Mouse (Mus musculus): ENCODE measurements around the gene Ndufs2. TPM values are rescaled to one million over a fixed set of nuclear protein-coding genes. Genes with fewer than 3 reads are reported as not detected.

Gene Ndufs2
- total RNA-seq (2021): 100 to 1,000 TPM; 804 to 821 TPM
- long read RNA-seq, experiment 1, transcript Ndufs2-201 (13 exons, 1,623 nt): major isoform, 536 of 626 reads
- long read RNA-seq, experiment 1, partial matches to known transcripts: 55 of 626 reads
- long read RNA-seq, experiment 1, other reads (novel, unspliced or antisense): 35 of 626 reads
- long read RNA-seq, experiment 2, transcript Ndufs2-201 (13 exons, 1,623 nt): major isoform, 439 of 530 reads
- long read RNA-seq, experiment 2, partial matches to known transcripts: 31 of 530 reads
- long read RNA-seq, experiment 2, other reads (novel, unspliced or antisense): 56 of 530 reads

DNA sequence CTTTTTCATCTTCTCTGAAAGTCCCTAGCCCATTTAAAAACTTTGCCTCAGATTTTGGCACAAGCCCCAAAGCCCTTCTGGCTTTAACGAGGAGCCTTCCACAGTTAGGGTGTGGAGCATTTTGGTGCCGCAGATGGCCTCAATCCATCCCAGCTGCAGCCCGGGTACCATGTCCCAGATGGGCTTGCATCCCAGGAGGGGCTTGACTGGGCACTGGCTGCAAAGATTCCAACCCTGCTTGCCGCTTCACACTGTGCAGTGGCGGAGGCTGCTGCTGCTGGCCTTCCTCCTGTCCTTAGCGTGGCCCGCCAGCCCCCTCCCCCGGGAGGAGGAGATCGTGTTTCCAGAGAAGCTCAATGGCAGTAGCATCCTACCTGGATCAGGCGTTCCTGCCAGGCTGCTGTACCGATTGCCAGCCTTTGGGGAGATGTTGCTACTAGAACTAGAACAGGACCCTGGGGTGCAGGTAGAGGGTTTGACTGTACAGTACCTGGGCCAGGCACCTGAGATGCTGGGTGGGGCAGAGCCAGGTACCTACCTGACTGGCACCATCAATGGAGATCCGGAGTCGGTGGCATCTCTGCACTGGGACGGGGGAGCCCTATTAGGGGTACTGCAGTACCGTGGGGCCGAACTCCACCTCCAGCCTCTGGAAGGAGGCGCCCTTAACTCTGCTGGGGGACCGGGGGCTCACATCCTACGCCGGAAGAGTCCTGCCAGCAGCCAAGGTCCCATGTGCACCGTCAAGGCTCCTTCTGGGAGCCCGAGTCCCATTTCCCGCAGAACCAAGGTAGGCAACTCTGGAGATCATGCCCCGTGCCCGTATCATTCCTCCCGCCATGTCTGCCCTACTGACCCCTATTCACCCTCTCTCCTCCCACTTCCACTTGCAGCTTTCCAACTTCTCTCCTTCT is at the start of gene Ndufs2:
Gene Ndufs2 (minus strand): TSS at position 709 of the 914 bp plus-strand sequence.
- no peak for DNase-seq (ENCODE audit: low spot score)

DNA sequence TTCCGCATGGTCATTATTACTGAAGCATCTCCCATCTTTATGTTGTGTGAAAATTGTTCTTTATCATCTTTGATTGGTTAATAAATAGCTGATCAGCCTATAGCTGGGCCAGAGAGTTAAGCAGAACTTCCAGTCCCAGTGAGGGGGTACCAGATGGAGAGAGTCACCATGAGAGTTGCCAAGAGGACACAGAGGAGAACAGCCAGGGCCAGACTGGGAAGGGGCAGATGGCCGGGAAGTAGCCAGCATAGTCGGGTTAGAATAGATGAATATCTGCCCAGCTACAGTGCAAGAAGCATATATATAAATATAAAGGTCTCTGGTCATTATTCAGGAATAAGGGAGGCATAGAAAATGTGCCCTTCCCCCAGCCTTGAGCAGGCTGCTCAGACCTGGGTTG is 47.0 kb upstream of the Ndufs2 start:
- no peak for DNase-seq (ENCODE audit: low spot score)

DNA sequence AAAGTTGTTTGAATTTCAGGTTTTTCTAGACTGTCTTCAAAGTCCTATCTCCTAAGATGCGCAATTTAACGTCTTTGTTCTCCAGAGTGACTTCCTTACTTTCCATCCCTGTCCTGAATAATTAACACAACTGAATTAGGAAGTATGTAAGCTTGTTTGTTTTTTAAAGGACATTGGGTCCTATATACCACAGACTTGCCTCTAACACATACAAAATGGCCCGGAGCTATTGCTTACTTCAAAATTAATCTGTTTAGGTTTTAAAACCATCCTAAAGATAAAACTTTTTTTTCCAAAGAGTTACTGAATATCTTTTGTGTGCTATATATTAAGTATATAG is 43.8 kb upstream of the Ndufs2 start:
- DNase-seq (ENCODE audit: low spot score): no peak

DNA sequence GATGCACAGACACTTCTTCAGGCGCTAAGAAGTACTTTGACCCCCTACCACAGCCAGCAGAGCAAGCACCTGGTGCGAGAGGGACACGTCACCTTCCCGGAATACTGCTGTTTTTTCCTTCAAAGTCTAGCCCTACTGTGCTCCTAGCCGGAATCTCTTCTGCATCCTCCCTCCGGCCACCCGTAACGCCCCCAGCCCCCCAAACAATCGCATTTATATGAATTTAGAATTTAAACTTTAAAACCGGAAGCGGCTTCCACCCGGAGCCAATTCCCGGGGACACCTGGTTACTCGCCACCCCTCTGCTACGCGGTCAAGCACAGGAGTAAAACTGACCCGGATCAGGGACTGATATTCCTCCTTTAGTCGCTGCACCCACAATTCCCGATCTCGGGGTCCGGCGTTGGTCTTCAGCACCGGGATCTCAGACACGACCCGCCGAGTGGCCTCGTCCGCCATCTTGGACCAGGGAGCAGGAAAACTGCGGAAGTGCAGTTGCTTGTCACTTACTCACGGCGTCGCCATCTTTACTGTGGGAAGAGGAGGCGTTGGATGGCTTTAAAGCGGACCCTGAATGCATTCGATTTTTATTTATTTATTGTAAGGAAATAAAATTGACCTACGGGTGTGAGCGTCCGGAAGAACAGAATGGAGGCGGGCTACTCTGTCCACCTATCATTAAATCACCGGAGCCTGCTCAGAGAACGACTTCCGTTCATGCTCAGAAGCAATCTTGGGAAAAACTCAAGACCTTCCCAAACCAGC is 43.3 kb upstream of the Ndufs2 start, which contains the start of gene Ufc1:
Gene Ufc1 (minus strand): TSS at position 727 of the 765 bp plus-strand sequence.
- peak; percentile 86 for DNase-seq (ENCODE audit: low spot score)

DNA sequence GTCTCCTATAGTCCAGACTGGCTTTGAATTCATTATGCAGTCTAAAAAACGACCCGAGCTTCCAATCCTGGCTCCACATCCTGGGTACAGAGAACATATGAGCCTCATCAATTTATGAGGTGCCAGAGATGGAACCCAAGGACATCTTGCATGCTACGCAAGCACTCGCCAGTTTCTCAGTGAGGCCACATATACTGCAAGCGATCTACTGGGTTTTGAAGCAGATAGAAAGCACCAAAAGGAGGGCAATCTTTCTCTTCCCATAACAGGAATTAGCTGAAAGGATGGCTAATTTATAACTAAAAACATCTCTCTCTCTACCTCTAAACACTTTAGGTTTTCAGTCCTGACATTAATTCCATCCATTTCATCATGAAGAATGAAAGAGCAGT is 42.7 kb upstream of the Ndufs2 start:
- no peak for DNase-seq (ENCODE audit: low spot score)

DNA sequence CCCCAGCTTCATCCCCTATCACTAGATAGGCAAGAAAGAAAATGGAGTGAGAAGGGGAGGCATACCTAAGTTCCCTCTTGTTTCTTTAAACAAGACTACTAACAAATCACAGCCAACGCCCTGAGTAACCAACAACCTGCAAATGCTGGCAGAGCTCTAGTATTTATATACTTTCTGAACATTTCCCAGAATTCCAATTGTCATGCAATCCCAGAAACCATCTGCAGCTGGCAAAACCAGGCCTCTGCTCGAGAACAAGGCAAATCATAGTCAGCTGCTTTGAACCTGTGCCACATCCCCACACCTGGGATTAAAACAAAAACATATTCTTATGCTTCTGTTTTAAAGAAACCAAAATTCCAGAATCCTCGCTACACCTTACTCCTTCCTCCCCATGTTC is 42.2 kb upstream of the Ndufs2 start:
- no peak for DNase-seq (ENCODE audit: low spot score)

DNA sequence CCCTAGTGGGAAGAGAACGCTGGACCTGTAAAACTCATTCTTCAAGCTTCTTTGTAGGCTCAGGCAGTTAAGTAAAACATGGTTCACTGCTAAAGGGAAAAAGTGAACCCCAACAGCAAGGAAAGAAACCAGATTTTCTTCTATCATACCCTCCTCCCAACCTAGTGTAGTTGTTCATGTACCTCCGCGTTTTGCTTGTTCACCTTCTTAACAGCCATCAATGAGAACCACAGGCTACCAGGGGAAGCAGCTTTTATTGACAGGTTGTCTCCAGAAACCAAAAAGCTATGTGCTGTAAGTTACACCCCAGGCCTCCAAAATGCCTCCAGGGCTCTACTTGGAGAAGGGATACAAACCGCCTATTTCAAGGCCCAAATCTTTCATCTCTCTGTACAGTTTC is 37.1 kb upstream of the Ndufs2 start:
- DNase-seq (ENCODE audit: low spot score): no peak

DNA sequence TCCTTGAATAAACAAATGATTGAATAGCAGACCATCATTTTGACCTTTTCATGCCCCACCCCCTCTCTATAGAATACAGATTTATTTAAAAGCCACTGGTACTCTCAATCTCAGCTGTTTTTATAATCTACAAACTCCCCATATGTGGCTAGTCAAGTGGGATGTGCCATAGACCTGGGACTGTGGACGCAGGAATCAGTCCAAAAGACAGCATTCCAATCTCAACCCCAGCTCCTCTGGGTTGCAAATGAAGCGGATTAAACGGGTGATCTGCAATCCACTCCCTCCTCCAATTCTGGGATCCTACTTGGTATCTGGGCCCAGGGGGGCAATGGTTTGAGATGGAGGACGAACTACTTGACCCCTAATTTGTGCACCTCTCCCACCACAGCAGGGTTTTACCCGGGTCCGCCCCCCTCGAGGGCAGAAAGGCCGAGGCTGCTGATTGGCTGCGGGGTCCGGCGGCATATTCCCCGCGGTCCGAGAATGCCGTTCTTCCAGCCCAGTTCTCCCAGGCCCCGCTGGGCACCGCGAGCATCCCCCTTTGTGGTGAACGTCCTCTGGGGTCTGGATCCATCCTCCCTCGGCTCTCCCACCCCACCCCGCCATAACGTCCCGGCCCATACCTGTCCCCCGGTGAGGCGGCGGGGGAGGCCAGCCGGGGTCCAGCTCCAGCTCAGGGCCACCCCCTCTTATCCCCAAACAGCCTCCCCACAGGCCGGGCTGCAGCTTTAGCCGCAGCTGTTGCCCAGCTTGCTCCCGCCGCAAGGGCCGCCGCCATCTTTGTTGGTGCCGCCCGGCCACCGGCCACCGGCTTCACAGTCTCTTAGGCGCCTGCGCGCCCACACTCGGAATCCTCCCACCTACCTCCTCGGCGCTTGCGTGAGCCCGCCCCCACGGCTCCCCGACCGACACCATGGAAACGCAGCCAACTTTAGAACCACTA is 36.2 kb upstream of the Ndufs2 start, which contains the start of gene Usp21:
Gene Usp21 (minus strand): TSS at position 856 of the 946 bp plus-strand sequence.
- DNase-seq (ENCODE audit: low spot score): peak; percentile 93

DNA sequence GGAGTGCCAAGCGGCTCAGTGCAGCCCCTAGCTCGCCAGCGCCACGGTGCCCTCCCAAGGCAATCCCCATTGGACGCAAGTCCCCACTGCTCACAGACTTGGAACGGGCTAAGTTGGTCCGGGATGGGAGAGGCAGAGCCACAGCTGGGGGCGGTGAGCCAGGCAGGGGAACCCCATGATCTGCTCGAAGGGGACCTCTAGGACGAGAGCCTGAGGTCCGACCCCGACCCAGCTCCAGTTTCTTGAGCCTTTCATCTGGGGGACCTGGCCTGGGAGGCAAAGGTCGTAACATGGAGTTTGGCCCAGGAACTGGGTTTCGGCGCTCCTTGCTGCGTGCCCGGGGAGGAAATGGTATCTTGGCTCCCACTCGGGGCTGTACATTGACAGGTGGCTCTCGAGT is 35.3 kb upstream of the Ndufs2 start:
- no peak for DNase-seq (ENCODE audit: low spot score)

DNA sequence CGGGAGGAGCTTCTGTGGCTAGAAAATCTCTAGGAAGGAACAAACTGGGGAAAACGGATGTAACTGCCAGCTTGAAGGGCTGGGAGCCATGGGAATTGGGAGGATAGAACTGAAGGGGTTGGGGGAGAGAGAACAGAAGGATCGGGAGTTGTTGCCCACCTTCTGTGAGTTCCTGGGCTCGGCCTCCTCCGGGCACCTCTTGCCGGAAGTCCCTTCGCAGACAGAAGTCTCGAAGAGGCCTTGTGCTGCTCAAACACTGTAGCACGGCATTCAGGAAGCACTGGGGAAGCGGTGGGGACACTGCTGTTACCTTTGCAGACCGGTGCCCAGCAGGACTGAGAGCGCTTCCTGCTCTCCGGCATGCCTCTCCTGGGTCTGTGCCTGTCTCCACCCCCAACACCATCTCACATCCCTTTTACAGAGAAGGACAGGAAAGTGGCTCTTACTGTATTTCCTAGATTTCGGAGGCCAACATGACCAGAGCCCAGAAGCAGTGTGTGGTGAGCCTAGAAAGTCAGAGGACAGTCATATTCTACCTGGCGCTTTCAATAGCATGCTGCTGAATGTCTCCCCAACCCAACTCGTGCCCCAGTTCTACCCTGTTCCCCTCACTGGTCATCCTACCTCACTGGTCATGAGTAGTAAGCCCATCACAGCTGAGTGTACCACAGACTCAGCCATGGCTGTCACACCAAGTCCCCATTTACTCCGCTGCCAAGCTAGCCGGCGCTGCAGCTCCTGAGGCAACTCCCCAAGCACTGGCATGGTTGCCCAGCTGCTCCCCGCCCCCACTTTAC is 34.1 kb upstream of the Ndufs2 start:
- no peak for DNase-seq (ENCODE audit: low spot score)

DNA sequence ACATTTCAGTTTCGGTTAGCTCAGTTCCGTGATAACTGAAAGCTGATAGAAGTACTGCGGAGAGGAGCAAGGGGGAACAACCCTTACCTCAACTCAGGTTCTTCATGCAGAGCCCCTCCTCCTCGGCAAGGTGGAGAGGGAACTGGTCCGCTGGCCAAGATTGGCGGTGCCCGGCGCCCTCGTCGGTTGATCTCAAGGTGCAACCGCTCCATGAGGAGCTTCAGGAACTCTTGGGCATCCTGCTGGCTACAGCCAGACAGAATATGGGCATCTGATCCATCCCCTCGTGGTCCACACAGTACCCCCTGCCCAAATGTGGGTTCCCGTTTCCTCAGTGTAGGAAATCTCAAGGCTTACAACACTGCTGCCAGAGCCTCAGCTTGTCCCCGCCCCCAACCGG is 33.3 kb upstream of the Ndufs2 start:
- DNase-seq (ENCODE audit: low spot score): no peak

DNA sequence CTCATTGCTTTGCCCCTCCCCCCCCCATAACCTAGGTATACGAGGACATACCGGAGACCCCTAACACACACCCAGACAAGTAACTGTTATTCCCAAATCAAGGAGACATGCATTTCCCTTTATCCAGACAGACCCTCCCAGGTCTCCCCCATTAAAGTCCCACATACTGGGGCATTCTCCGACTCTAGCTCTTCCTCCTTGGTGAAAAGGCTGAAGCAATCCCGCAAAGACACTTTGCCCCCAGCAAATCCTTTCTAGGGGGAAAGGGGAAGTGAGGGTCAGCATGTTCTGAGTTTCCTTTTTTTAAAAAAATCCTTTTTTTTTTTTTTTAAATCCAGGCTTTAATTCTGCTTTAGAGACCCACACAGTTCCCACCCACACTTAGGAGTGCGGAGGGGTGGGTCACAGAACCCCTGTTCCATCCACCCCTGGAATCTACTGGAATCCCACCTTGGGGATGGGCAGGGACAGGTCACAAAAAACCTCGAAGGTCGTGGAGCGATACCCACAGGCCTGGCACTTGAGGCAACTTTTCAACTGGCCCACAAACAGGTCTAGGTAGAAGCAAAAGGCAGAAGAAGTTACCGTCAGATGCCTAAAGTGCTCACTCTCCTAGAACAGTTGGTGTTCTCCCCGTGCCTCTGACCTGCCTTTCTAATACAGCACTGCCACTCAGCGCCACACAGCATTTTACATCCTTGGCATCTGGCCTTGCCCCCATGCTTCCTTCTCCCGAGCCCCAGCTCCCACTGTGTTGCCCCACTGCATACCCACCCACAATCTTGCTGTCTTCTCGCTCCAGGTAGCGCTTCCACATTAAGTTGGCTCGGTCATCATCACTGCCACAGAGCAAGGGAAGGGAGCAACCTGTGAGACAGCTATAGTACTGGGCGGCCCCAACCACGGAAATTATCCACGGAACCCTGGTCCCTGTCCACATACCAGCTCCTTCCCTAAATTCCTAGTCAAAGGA is 32.3 kb upstream of the Ndufs2 start:
- DNase-seq (ENCODE audit: low spot score): no peak

DNA sequence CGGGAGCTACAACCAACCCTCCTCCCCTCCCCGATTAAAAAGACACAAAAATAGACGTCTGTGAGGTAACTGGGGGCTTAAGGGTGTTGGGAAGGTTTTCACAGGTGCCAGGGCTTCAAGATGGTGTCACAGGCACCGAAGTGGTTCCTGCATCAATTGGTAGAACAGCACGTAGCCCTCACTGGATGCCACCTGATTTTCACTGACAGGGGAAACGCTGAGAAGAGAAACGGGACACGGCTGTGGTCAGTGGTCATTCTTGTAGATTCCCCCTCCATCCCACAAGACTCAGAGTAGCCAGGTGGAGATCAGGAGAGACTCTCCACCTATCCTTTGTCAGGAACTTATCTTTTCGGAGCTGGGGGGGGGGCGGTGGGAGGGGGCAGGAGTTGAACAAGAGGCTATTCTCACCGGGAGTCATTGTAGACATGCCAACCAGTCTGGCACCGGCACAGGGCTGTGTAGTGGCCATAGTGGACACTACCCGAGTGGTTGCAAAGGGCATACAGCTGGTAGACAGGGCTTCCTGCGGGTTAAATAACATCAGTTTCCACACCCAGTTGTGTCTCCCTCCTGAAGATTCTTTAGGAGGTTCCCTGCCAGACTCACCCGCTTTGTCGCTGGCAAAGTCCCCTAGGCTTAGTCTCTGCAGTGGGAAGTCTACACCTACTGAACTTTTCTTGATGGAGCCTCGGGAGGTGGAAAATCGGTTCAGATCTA is 31.1 kb upstream of the Ndufs2 start:
- DNase-seq (ENCODE audit: low spot score): peak; percentile 3

DNA sequence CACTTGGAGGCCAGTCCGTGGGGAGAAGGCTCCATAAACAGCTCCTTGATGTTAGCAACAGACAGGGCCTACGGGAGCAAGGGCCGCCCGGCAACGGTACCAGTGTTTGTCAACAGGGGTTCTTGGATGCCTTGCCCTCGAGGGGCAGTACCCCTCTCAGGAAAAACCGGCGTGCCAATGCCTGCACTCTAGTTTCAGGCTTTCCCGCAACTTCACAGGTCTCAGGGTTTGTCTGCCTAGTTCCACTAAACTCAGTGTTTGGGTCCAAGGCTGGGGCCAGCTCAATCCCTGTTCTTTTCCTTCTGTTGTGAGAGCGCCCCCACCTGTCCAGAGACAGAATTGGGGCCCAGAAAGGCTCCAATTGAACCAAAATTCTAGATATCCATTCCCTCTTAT is 30.3 kb upstream of the Ndufs2 start:
- peak; percentile 86 for DNase-seq (ENCODE audit: low spot score)

DNA sequence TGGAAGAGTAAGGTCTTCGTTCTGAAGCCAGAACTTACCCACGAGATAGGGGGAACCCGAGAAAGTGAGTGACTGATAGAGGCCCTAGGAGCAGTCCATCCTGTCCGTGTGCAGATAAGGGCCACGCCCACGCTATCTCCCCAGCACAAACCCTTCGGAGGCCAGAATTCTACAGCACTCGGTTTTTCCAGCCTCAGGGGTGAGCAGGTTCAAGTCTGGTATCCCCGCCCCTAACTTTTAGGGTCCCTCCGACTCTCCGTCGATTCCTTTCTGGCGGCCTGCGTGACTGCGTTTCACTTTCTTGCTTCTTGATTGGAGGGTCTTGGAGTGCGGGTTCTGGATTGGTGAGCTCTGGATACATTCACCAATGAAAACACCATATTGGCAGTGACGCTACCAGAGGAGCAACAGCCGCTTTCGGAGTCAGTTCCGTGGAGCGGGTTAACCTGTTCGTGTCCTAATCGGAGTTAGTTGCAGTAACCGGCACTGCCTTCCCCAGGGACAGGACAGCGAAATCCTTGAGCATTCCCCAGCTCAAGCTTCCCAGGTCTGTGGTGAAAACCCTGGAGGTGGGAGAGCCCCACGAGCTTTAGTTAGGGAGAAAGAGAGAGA is 29.8 kb upstream of the Ndufs2 start, which contains the start of gene Ppox:
Gene Ppox (minus strand): TSS at position 271 of the 612 bp plus-strand sequence.
- DNase-seq (ENCODE audit: low spot score): peak; percentile 93

DNA sequence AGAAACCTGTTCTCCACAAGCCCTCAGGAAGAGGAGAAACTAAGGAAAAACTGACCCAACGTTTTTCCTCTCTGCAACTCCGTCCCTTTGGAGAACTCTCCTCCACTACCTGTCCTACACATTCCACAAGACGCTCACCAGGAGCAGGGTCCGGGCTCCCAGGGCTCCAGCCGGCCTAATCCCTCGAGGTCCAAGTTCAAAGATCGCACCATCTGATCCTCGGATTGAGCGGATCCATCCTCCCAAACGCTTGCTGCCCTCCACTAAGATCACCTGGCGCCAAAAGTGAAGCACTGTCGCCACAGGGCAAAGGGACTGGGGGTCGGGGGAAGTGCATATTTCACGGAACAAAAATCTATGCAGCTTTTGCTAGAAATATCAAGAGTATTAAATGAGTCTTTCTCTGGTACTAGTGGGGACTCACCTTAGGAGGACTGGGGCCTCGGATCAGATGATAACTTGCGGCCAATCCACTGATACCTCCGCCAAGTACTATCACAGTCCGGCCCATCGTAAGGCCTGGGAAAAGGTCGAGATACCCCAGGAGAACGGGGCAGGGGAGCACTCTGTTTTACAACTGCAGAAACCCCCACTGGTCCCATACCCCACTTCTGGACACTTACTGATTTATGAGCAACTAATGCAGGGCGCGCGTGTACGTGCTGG is 29.2 kb upstream of the Ndufs2 start:
- DNase-seq (ENCODE audit: low spot score): no peak

DNA sequence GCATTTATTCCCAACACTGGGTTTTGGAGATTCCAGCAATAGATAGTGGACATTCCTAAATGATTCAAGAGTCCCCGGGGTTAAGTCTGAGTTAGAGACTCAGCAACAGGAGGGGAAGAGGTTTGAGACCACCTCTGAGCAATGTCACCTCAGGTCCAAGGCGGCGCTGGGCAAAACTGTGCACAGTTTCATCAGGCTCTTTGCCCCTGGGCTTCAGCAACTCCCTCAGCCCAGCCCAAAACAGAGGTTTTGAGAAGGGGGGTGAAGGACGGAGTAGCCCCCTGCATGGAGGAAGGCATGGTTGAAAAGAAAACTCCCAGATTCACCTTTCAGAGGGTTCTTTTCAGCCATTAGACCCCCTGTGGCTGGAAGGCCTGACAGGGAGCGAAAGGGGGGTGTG is 28.5 kb upstream of the Ndufs2 start:
- no peak for DNase-seq (ENCODE audit: low spot score)
